Mouse (Mus musculus) layer of hippocampus, postnatal 14 days (tissue): ENCODE data around the gene Clstn2. TPM values are rescaled to one million over a fixed set of nuclear protein-coding genes. Genes with fewer than 3 reads are reported as not detected.

Experiments used
- DNase-seq, 2 experiments: peaks; one replicate each; pipeline ENCODE4 v3.0.0; 2021 to 2022; ENCODE audit warnings: low spot score in 2 of 2, mixed read lengths in 1 of 2
- total RNA-seq, 2 experiments: library from RNA; stranded (reverse); gene quantifications; 2 replicates each; pipeline ENCODE4 v1.2.3; 2021

The Clstn2 gene
- total RNA-seq, 2 experiments from 2014 or later = 152 to 159 TPM

DNA sequence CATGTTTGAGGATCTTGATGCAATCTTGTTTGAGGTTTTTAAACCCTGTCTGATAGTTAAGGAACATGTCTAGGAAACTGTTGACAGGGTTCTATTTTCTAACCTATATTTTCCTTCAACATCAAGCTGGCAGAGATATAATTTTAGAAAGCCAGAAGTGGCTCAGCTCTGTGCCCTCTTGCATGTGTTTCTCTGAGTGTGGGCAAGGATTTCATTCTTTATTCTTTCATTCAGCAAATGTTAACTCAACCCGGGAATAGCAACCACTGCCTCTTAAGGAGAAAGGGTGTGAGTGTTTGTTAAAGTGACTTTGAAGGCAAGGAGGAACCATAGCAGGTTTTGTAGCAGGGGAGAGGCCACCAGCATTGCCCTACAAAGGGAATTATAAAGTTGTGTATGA, 337.7 kb downstream of the Clstn2 start:
- no peak for DNase-seq

GRCm38 (mm10) chr9:97686826-97687425, 346.1 kb downstream of the Clstn2 start:
- no peak for DNase-seq

DNA sequence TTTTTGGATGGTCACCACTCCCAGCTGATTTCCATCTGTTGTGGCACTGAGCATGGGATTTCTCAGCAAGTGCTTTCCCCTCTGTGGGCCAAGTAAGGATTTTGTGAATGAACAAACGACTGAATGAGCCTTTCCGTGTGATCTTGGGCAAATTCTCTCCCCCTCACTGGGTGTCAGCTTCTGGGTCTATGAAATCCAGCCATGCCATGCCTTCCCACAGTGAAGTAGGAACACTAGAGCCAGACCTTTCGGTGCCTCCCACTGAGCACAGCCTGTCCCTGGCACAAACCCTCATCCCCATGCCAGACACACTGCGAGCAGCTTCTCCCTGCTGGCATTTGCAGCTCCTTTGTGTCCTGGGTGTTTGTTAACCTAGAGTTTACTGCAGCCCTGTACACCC, 347.3 kb downstream of the Clstn2 start:
- DNase-seq = peak; percentile 59 to 88

GRCm38 (mm10) chr9:97679878-97680277, 353.1 kb downstream of the Clstn2 start:
- no peak for DNase-seq

- no peak for DNase-seq
Observed at GRCm38 (mm10) chr9:97679106-97679505, 353.9 kb downstream of the Clstn2 start.

- DNase-seq = no peak
Observed at GRCm38 (mm10) chr9:97677075-97677474, 355.9 kb downstream of the Clstn2 start.

DNA sequence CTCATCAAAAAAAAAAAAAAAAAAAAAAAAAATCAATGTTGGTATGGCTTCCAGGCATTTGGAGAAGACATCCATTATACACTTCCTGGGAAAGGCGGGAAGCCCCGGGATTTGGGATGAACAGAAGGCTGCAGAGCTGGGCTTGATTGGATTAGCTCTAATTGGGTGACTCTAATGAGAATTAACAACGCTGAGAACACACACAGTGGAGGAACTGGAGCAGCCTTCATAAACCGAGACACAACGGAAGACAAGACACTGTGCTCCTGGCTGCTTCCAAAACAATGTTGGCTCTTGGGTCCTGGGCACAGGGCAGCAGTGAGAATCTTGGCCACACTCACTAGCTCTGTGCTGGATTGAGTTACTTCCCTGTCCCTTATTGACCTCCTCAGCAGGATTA, 360.3 kb downstream of the Clstn2 start:
- peak in 1 of 2 experiments; percentile 33 for DNase-seq

DNA sequence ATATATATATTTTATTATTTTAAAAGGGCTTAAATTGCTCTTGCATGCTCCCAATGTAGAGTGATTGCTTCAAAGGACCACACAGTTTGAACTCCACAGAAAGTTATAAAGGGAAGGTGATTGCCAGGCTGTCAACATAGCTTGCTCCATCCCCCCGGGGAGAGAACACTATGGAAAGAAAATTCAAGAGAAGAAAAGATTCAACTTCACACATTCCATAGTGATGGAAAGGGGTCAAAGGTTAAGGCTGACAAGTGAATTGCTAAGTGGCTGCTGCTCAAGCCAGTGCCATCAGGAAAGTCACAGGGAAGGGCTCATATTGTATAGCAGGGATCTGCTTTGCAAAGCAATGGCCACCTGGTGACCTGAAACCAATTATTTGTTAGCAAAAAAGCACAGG, 360.8 kb downstream of the Clstn2 start:
- no peak for DNase-seq

DNA sequence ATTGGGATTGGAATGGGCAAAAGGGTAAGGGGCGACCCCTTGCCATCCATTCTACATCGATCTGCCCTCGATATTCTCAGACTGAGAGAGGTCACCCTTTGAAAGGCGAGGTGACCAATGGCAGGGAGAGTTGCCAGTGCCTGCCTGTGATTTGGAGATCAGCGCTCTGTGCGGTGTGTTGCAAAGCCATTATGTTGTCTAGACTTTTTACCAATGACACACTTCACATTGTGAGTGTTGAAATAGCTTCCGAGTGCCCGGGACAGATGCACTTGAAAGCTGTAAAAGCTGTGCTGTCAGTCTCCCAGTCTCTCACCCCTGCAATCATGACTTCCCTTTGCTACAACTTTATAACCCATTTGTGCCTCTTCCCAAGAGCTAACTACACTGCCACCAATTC, 362.3 kb downstream of the Clstn2 start:
- DNase-seq = no peak

DNA sequence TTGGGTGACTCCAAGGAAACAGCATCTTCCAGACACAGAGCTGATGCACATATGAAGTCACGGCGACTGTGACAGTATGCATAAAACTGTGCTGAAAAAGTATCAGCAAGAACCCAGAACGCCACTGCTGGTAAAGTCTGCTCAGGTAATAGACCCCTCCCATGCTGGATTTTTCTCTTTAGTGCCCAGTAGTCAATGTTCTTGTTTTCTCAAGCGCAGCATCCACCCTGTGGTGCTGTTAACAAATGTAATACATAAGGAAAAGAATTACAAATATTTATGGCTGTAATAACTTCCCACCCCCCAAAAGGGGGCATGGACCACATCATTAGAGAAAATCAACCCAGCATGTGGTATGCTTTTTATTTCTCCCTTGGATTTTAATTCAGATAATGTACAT, 372.0 kb downstream of the Clstn2 start:
- no peak for DNase-seq

GRCm38 (mm10) chr9:97658736-97659135, 374.2 kb downstream of the Clstn2 start:
- DNase-seq = no peak

GRCm38 (mm10) chr9:97648409-97648808, 384.6 kb downstream of the Clstn2 start:
- DNase-seq = peak; percentile 23 to 40

DNA sequence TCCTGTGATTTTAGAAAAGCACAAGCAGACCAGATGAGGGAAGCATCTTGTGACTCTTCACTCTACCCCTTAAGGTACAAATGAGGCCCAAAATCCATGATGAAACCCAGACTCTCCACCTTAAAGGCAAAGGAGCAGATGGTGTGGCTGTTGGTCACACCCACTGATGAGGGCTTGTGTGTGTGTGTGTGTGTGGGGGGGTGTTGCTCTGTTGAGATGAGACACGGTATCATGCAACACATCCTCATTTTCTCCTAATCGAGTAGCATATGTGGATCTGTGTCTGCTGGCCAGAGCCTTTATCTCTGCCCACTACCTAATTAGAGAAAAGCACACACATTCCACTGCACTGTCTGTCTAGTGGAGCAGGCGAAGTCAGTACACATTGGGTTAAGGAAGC, 387.2 kb downstream of the Clstn2 start:
- no peak for DNase-seq

GRCm38 (mm10) chr9:97642396-97642795, 390.6 kb downstream of the Clstn2 start:
- DNase-seq = no peak

DNA sequence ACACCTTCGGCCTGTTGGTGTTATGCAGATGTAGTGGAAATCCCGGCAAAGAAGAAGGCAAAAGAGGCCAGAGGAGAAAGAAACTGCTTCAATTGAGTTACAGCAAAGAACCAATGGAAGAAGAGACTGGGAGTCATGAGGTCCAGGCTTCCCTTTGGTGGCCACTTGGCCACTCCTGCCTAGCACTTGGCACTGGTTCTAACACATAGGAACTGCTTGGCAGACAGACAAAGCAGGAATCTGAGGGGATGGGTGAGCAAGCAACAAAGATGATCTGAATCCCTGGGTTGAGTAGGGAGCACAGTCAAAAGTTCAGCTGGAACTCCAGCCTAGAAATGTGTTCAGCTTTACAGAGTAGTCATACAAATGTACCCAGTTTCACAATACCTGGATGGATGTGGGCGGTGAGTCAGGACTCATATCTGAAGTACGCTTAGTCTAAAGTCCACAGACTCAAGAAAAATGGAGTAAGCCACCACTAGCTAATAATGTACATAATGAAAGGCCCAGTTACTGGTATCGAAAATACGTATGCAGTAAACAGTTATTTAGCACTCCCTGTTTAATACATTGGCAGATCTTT, 392.9 kb downstream of the Clstn2 start:
- no peak for DNase-seq

- DNase-seq = peak; percentile 71 to 89
Observed at GRCm38 (mm10) chr9:97638683-97639354, 394.2 kb downstream of the Clstn2 start.

DNA sequence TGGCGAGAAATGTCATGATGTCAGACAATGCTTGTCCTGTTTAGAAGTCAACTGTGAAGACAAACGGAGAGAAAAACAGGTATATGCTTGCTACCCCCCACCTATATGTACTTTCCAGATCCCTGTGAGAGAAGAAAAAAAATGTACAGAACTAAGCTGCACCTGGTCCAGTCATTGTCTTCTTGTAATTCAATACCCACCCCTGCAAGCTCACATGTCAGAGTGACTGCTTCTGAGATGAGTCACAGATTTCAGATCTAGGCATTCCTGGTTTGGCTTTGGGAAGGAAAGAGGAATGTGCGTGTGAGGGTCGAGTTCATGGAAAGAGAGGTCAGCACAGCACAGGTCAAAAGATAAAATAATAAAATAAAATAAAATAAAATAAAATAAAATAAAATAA, 397.6 kb downstream of the Clstn2 start:
- DNase-seq = no peak

GRCm38 (mm10) chr9:97634831-97635230, 398.1 kb downstream of the Clstn2 start:
- no peak for DNase-seq

DNA sequence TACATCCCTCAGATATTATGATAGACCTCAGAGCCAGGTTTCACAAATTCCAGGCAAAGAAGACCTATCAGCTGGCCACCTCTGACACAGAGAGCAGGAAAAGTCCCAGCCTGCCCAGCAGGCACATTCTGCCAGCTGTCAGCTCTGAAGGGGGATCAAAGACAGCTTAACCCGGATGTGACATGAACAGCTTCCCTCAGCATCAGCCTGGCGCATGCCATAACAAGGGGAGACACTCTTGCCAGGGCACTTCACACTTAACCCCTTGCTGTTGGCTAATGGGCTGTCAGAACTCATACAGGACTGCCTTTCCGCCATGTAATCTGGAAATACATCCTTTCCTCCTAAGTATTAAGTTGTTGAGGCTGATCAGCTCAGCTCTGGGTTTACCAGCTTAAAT, 403.8 kb downstream of the Clstn2 start:
- DNase-seq = no peak

- no peak for DNase-seq
Observed at GRCm38 (mm10) chr9:97628361-97628908, 404.5 kb downstream of the Clstn2 start.

DNA sequence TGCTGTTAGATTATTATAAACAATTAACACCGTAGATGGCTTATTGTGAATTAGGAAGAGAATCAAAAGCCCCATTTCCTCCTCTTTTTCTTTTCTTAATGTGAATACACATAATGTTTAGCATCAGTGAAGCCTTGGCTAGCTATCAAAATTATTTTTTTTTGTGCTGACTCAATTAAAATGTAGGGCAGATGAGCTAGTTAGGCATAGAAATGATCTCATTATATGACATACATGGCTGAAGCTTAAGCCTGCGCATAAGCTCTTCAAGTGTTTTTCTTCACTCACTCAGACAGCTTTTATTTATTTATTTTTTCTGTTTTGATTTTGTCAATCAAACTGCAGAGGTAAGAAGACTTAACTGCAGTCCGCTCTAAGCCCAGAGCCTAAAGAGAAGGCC, 405.1 kb downstream of the Clstn2 start:
- DNase-seq = peak in 1 of 2 experiments; percentile 37

DNA sequence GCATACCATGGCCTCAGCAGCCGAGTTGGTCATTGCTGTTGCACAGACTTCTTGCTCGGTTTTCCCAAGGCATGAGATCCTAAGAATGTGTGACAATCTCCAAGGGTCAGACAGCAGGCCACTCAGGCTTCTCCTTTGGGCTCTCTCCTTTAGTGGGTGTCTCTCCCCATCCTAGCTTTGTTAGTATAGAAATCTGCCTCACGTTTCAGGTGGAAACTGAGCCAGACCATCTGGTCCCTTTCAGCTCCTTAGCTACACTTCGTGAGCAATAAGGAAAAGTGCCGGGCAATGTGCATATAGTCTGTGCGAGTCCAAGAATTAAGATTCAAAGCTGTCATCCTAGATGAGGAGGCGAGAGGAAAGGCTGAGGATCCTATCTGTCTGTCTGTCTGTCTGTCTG, 422.4 kb downstream of the Clstn2 start:
- no peak for DNase-seq
